Mouse (Mus musculus): ENCODE results near the gene Endov. TPM values are rescaled to one million over a fixed set of nuclear protein-coding genes. Genes with fewer than 3 reads are reported as not detected.

Endov gene
- total RNA-seq, 2 experiments from 2014 or later = 7.0 to 7.5 TPM

Other genes starting within 250 kb of the Endov start
- 100 to 1,000 TPM in 1 of 2 experiments, 10 to 100 TPM in 1; 91.3 to 110 TPM for gene Gaa, start 223.5 kb upstream of the Endov start, total RNA-seq (2021)
- 10 to 100 TPM; 62.5 to 71.7 TPM for gene Eif4a3, start 191.3 kb upstream of the Endov start, total RNA-seq (2021)
- not detected for gene Card14, start 183.6 kb upstream of the Endov start, total RNA-seq (2021)
- 1 to 10 TPM; 4.8 to 5.6 TPM for gene Sgsh, start 135.8 kb upstream of the Endov start, total RNA-seq (2021)
- 1 to 10 TPM; 3.1 TPM for gene Slc26a11, start 135.8 kb upstream of the Endov start, total RNA-seq (2021)
- gene Rnf213, start 98.2 kb upstream of the Endov start, total RNA-seq (2021) = 10 to 100 TPM; 14.6 to 15.2 TPM
- gene Nptx1, start 56.4 kb downstream of the Endov start, total RNA-seq (2021) = under 1 TPM; 0.07 to 0.13 TPM
- 10 to 100 TPM; 30.4 to 34.0 TPM for gene Rptor, start 111.6 kb downstream of the Endov start, total RNA-seq (2021)